Mouse (Mus musculus) yolk sac, embryonic 10.5 days (tissue): ENCODE results near the gene Asb10.
A peak's percentile ranks its signal among the peaks of the same experiment; 100 is the strongest.

Experiments used
- DNase-seq: peaks from one replicate; pipeline ENCODE4 v3.0.0-alpha.2; 2017; ENCODE audit warnings: low spot score

Gene Asb10

DNA sequence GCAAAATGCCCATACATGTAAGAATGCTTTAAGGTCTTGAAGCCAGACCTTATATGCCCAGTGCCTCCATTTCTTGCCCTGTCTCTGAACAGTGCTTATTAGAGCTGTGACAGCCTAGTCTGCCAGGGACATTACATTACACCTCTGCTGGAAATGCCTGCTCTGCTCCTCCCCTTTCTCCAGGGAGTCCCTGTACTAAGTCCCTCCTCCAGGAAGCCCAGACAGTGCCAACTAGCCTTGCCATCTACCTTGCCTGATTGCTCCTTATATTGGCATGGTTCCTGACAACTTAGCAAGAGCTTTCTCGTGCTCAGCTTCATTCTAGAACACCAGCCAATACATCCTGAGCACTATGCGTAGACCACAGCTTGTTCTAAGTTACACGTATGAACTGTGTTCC is 5.0 kb downstream of the Asb10 start:
- DNase-seq = no peak

DNA sequence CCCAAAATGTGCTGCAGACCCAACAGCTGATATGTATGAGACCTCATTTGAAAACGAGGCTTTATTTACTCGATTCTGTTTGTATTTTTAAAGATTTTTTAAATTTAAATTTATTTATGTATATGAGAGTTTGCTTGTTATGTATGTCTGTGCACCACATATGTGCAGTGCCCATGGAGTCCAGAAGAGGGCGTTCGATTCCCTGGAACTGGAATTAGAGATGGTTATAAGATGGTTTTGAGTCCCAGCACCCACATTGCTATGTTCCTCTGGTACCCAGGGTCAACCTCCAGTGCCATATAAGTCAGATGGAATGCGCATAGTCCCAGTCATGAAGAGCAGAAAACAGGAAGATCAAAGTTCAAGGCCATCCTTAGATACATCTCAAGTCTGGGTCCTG is 6.5 kb downstream of the Asb10 start:
- DNase-seq = no peak

- no peak for DNase-seq
These were observed 7.4 kb downstream of the Asb10 start for GRCm38 (mm10) chr5:24533391-24533790.

GRCm38 (mm10) chr5:24530042-24530689 is 10.6 kb downstream of the Asb10 start:
- peak; percentile 66 for DNase-seq

GRCm38 (mm10) chr5:24527780-24528179 is 13.0 kb downstream of the Asb10 start:
- no peak for DNase-seq

DNA sequence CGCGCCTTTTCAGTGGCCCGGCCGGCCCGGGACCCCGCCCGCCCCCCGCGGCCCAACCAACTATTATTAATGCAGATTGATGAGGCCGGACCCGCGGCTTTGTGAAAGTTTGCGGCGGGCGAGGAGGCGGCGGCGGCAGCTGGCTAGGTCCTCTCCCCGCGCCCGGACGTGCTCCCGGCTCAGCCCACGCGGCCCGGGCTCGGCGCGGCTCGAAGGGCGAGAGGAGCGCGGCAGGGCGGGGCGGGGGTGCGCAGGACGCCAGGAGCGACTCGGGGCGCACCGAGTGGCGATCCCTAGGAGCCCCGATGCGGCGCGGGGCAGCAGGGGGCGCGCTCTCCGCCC is 13.9 kb downstream of the Asb10 start, which contains the start of gene Gbx1:
Gbx1 (minus strand) TSS at position 314 of the 342 bp plus-strand sequence.
- DNase-seq = no peak

- DNase-seq = no peak
These were observed 14.4 kb downstream of the Asb10 start for GRCm38 (mm10) chr5:24526190-24526888.

DNA sequence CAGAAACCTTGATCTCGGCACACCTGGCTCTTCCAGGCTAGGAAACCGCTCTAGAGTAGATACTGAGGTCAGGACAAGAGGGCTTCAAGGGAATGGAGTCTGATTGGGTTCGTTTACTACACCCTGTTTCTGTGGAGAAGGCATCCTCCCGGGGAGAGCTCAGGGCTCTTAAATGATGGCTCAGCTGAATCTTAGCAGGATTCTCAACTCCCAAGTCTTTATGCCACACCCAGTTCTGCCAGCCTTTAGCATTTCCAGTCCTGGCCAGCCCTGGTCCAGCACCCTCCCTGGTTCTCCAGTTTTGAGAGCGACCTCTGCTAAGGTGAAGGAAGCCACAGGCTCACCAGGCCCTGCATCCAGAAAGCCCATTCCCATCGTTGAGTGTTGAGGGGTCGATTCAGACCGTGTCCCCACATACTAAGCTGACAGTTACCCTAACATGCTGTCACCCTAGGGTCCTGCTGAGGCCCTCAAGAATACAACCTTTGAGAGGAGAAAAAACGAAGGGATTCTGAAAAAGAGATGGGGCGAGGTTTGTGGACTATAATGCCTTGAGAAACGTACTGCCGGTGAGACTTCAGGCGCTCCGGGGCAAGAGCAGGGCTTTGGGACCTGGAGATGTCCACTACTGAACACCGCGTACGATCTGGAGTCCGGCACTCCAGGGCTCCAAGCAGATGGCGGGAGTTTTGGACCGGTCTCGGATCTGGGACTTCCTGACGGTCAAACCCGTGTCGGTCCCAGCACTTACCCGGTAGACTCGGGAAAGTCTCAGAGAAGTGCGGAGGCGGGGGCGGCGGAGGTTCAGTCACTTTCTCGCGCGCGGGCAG is 15.2 kb downstream of the Asb10 start:
- no peak for DNase-seq

GRCm38 (mm10) chr5:24524522-24524921 is 16.3 kb downstream of the Asb10 start:
- DNase-seq = no peak

GRCm38 (mm10) chr5:24523806-24524205 is 17.0 kb downstream of the Asb10 start:
- no peak for DNase-seq

- DNase-seq = no peak
These were observed 19.4 kb downstream of the Asb10 start for GRCm38 (mm10) chr5:24521366-24521765.

DNA sequence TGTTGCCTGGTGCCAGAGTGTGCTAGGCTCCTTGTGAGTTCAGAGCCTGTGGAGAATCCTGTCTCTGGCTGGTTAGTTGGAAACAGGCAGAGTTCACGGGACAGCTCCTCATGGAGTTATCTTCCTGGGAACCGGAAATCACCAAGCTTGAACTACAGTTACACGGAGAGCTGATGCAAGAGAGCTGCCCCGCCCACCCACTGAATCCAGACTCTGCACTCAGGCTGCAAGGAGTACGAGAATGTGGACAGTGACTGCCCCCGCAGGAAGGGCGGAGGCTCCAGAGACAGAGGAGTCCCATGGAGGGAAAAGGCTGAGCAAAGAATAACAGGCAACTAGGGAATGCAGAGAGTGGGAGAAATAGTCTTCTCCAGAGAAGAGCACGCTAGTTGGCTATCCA is 28.5 kb downstream of the Asb10 start:
- DNase-seq = peak; percentile 75

GRCm38 (mm10) chr5:24510635-24511034 is 30.1 kb downstream of the Asb10 start:
- DNase-seq = no peak

- DNase-seq = no peak
These were observed 32.4 kb downstream of the Asb10 start for GRCm38 (mm10) chr5:24508406-24508805.

DNA sequence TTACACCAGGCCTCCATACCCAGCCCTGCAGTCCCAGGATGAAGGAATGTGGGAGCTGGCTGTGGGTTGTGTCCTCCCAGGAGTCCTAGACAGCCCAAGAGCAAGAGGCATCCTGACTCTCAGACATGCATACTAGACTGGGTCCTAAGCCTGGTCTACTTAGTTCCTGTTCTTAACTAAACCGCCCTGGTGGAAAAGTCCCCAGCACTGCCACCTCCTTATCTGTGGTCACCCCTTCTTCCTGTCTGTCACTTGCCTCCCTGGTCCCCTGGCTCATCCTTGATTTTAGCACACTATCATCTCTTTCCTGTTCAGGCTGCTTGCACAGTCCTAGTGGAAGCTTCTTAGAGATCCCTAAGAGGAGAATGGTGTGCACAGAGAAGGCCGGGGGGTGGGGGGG is 35.3 kb downstream of the Asb10 start:
- DNase-seq = no peak

GRCm38 (mm10) chr5:24502786-24503185 is 38.0 kb downstream of the Asb10 start:
- DNase-seq = no peak

DNA sequence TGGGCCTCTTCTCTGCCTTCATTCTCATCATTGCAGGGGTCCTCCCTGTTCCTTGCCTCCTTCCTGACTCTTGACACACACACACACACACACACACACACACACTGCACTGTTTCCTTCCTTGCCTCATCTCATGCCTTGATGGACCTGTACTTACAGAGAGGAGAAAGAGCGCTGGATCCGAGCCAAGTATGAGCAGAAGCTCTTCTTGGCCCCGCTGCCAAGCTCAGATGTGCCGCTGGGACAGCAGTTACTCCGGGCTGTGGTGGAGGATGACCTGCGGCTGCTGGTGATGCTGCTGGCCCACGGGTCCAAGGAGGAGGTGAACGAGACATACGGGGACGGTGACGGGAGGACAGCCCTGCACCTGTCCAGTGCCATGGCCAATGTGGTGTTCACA is 39.9 kb downstream of the Asb10 start:
- DNase-seq = no peak

- no peak for DNase-seq
These were observed 41.7 kb downstream of the Asb10 start for GRCm38 (mm10) chr5:24499113-24499512.

DNA sequence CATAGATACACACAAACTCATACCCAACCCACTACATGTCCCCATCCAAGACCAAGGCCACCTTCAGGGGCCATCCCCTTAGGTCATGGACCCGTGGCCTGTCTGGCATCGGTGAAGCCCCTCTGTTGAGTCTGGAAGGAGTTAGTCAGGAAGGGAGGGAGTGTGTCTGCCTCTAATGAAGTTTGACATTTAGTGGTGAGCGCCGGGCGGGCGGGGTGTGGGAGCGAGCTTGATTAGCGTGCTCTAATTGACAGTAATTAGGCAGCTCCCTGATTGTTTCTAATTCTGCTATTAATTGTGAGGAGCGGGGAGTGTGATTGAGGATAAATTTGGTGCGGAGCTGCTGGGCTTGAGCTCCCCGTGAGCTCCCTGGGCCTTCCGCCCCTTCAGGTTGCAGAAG is 43.3 kb downstream of the Asb10 start:
- no peak for DNase-seq

DNA sequence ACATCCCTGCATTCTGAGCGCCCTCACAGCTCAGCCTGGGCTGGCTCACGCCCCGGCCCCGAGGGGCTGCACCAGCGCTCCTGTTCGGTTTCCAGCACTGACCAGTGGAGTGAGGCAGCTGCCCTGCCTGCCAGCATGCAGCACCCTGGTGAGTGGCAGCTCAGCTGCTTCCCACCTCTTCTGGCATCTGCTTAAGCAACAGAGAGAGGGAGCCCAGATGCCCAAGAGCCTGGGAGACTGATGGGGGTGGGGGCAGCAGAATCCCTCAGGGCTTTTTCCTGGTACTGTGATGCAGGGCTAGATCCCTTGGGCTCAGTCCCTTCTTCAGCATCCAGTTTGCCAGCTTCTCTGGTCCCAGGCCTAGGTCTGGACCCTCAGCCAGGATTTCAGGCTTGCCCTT is 44.0 kb downstream of the Asb10 start:
- no peak for DNase-seq

DNA sequence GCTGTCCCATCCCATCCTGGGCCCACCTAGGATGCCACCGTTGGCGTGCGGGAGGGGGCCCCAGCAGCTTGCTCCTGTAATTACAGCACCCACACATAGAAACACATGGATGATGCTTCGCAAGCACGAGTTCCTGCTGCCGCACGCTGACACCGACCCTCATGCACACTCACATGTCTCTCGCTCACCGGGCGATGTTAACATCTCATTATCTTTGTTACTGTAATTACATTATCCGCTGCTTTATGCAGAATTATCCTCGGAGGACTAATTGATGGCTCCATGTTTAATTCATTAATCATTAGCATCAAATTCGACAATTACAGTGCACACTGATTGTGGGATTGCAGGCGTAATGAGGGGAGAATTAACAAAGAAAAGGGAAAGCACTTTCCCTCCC is 45.8 kb downstream of the Asb10 start:
- no peak for DNase-seq

DNA sequence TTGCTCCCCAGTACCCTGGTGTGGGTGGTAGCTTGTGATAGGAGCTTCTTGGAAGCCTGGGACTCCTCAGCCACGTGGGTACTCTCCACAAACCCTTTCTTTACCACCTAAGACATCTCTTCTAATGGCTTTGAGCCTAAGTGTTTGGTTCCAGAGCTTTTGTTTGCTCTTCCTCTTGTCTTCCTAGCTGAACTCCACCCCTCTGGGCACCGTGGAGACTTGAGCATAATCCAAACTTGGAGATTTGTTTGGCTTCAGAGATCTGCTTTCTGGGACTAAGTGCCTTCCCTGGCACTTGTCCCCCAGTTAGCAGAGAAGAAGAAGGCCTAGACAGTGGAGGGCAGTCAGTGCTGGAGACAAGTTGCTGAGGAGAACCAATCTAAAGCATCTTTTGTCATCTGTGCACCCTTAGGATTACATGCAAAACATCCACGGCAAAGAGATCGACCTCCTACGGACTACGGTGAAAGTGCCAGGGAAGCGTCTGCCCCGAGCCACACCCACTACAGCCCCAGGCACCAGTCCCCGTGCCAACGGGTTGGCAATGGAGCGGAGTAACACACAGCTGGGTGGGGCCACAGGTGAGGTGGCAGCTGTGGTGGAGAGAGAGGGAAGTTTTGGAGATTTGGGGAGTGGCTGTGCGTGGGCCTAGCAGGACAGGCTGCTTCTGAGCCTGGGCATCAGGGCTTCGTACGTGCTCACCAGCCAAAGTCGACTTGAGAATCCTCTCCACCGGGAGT is 48.1 kb downstream of the Asb10 start:
- DNase-seq = no peak
